Mouse (Mus musculus): ENCODE results near the gene Olfr731. TPM values are rescaled to one million over a fixed set of nuclear protein-coding genes. Genes with fewer than 3 reads are reported as not detected.

Olfr731 gene
- not detected for polyA plus RNA-seq (2017; shearing (Covaris generic))

- no peak for ATAC-seq
Measured at GRCm38 (mm10) chr14:50241766-50242165, at the start of gene Olfr731. Olfr731 (minus strand) TSS chr14:50241866.

GRCm38 (mm10) chr14:50284106-50284505 is 42.4 kb upstream of the Olfr731 start, which contains the start of gene Olfr732:
Olfr732 (minus strand) TSS chr14:50284206.
- ATAC-seq = no peak

GRCm38 (mm10) chr14:50188098-50188497 is 53.6 kb downstream of the Olfr731 start, which contains the start of gene Olfr730:
Olfr730 (minus strand) TSS chr14:50188198.
- no peak for ATAC-seq

Other genes starting within 250 kb of the Olfr731 start
- gene Olfr725, start 201.5 kb downstream of the Olfr731 start, polyA plus RNA-seq (2017; shearing (Covaris generic)) = not detected
- not detected for gene Olfr726, start 150.9 kb downstream of the Olfr731 start, polyA plus RNA-seq (2017; shearing (Covaris generic))
- under 1 TPM in 1 of 3 experiments, not detected in 2; 0.28 TPM for gene Olfr727, start 118.7 kb downstream of the Olfr731 start, polyA plus RNA-seq (2017; shearing (Covaris generic))
- gene Olfr728, start 99.2 kb downstream of the Olfr731 start, polyA plus RNA-seq (2017; shearing (Covaris generic)) = not detected
- not detected for gene Olfr729, start 89.0 kb downstream of the Olfr731 start, polyA plus RNA-seq (2017; shearing (Covaris generic))
- not detected for gene Olfr730, start 53.7 kb downstream of the Olfr731 start, polyA plus RNA-seq (2017; shearing (Covaris generic))
- gene Olfr732, start 42.3 kb upstream of the Olfr731 start, polyA plus RNA-seq (2017; shearing (Covaris generic)) = not detected
- not detected for gene Olfr733, start 59.7 kb upstream of the Olfr731 start, polyA plus RNA-seq (2017; shearing (Covaris generic))
- not detected for gene Olfr734, start 84.9 kb upstream of the Olfr731 start, polyA plus RNA-seq (2017; shearing (Covaris generic))
- gene Olfr735, start 107.0 kb upstream of the Olfr731 start, polyA plus RNA-seq (2017; shearing (Covaris generic)) = not detected
- gene Tlr11, start 116.0 kb upstream of the Olfr731 start, polyA plus RNA-seq (2017; shearing (Covaris generic)) = under 1 TPM in 1 of 3 experiments, not detected in 2; 0.20 TPM
- gene Olfr736, start 139.3 kb upstream of the Olfr731 start, polyA plus RNA-seq (2017; shearing (Covaris generic)) = not detected
- gene Olfr738, start 165.7 kb upstream of the Olfr731 start, polyA plus RNA-seq (2017; shearing (Covaris generic)) = not detected
- not detected for gene Olfr739, start 176.8 kb upstream of the Olfr731 start, polyA plus RNA-seq (2017; shearing (Covaris generic))
- not detected for gene Olfr740, start 203.7 kb upstream of the Olfr731 start, polyA plus RNA-seq (2017; shearing (Covaris generic))
- gene Olfr741, start 230.9 kb upstream of the Olfr731 start, polyA plus RNA-seq (2017; shearing (Covaris generic)) = not detected

Measured in inflammation-experienced regulatory T-cells, adult 6 months (primary cell).